Mouse (Mus musculus) heart, adult 2 months (tissue): ENCODE measurements around the gene 4930407I10Rik.

Experiments
- CTCF ChIP-seq: fragments of 200-600 bp; IDR thresholded peaks from 2 replicates; pipeline ENCODE4 v1.8.1; 2022; ENCODE audit warnings: antibody characterized with exemption, mild to moderate bottlenecking, moderate library complexity
- EP300 ChIP-seq: fragments of 200-500 bp; IDR thresholded peaks from 2 replicates; pipeline ENCODE4 v1.6.1; 2011; ENCODE audit warnings: low read depth, low read length, control low read depth; ENCODE audit not compliant: insufficient read depth
- POLR2A ChIP-seq: fragments of 200-500 bp; IDR thresholded peaks from 2 replicates; pipeline ENCODE4 v1.6.1; 2011; ENCODE audit warnings: mild to moderate bottlenecking, low read depth, low read length, control low read depth; ENCODE audit not compliant: insufficient read depth

- TF ChIP-seq POLR2A (no peak), EP300 (no peak), CTCF (no peak)
Observed at GRCm38 (mm10) chr15:82027726-82028125, 31.2 kb upstream of the 4930407I10Rik start.
